Mouse (Mus musculus) lung, postnatal 0 days (tissue): Measurements from ENCODE around the gene Dcps. TPM values are rescaled to one million over a fixed set of nuclear protein-coding genes. Genes with fewer than 3 reads are reported as not detected.
A peak's percentile ranks its signal among the peaks of the same experiment; 100 is the strongest.

Source experiments
- ATAC-seq: fragments of 200-750 bp; cut with Nextera tagmentation; 2 replicates; pipeline ENCODE4 v1.8.0; 2017; ENCODE audit warnings: moderate library complexity
- DNase-seq: peaks from one replicate; pipeline ENCODE4 v3.0.0-alpha.2; 2016; ENCODE audit warnings: low spot score
- H3K27ac ChIP-seq: fragments of 300-500 bp; sonication (generic); 2 replicates; pipeline ENCODE4 v1.5.1; 2014; ENCODE audit warnings: antibody characterized with exemption, mild to moderate bottlenecking, low read length, mixed read lengths
- H3K27me3 ChIP-seq: fragments of 300-500 bp; sonication (generic); replicated peaks from 2 replicates; pipeline ENCODE4 v1.6.1; 2014; ENCODE audit warnings: low read length, mixed read lengths; ENCODE audit not compliant: insufficient read depth
- H3K36me3 ChIP-seq: fragments of 300-500 bp; sonication (generic); 2 replicates; pipeline ENCODE4 v1.6.1; 2014; ENCODE audit warnings: low read length, mixed read lengths; ENCODE audit not compliant: insufficient read depth
- H3K4me1 ChIP-seq: fragments of 300-500 bp; sonication (generic); 2 replicates; pipeline ENCODE4 v1.6.1; 2014; ENCODE audit warnings: antibody characterized with exemption, low read depth, low read length, mixed read lengths; ENCODE audit not compliant: insufficient read depth
- H3K4me2 ChIP-seq: fragments of 300-500 bp; sonication (generic); replicated peaks from 2 replicates; pipeline ENCODE4 v1.6.1; 2014; ENCODE audit warnings: low read depth, mild to moderate bottlenecking, low read length, moderate library complexity, mixed read lengths
- H3K4me3 ChIP-seq: fragments of 300-500 bp; sonication (generic); 2 replicates; pipeline ENCODE4 v1.5.1; 2014; ENCODE audit warnings: low read depth, low read length
- H3K9ac ChIP-seq: fragments of 300-500 bp; sonication (generic); replicated peaks from 2 replicates; pipeline ENCODE4 v1.6.1; 2014; ENCODE audit warnings: low read depth, mild to moderate bottlenecking
- H3K9me3 ChIP-seq: fragments of 300-500 bp; sonication (generic); 2 replicates; pipeline ENCODE4 v1.6.1; 2016; ENCODE audit warnings: low read length, mixed read lengths
- CTCF ChIP-seq: IDR thresholded peaks from 2 replicates; pipeline ENCODE4 v1.5.1; 2016; ENCODE audit warnings: antibody characterized with exemption, mild to moderate bottlenecking
- EP300 ChIP-seq: IDR thresholded peaks from 2 replicates; pipeline ENCODE4 v1.6.1; 2016; ENCODE audit warnings: antibody characterized with exemption, mild to moderate bottlenecking, control low read depth
- WGBS: fragments of 180-500 bp; shearing (Covaris S2); extraction: QIAGEN DNeasy Blood & Tissue Kit; methylation state at CpG from one replicate; pipeline ENCODE4 v1.1.7; 2014; 5-methylcytosine and 5-hydroxymethylcytosine counted together
- polyA plus RNA-seq: library from polyadenylated mRNA; unstranded; fragments of >200 nt; fragmentation: Nextera tagmentation; extraction: Ambion mirVana; gene quantifications from 2 replicates; pipeline ENCODE4 v1.2.1, GENCODE M21; 2015

Gene Dcps
- polyA plus RNA-seq, 1 experiment from 2014 or later: 39.4 TPM

- ATAC-seq (no peak), DNase-seq (no peak)
- no peaks in the 10 kb centered on the region for H3K9me3 ChIP-seq
- no peak overlapping the region for H3K4me2 ChIP-seq
- TF ChIP-seq CTCF: no peak
- no peak for TF ChIP-seq EP300
- peaks cover 28% of the 10 kb centered on the region for H3K4me1 ChIP-seq
- H3K27ac ChIP-seq: peak overlapping the region; percentile 86
- H3K36me3 ChIP-seq: no peaks in the 10 kb centered on the region; the same call in 1 of the 2 replicates
- no peak overlapping the region for H3K9ac ChIP-seq
- no peaks in the 10 kb centered on the region for H3K27me3 ChIP-seq
- no peak overlapping the region for H3K4me3 ChIP-seq
- WGBS: 70% methylated on average over 5 of the region's 5 CpGs
These were observed 53.2 kb downstream of the Dcps start for GRCm38 (mm10) chr9:35122551-35123266.

- peaks cover 18% of the 10 kb centered on the region for H3K4me1 ChIP-seq
- no peaks in the 10 kb centered on the region for H3K27me3 ChIP-seq
- H3K9ac ChIP-seq: no peak within 1 kb of the TSS
- H3K27ac ChIP-seq: peak within 1 kb of the TSS; percentile 93
- DNase-seq: no peak
- 80% methylated on average over 6 of the region's 6 CpGs for WGBS
- no peak for TF ChIP-seq EP300
- no peak for TF ChIP-seq CTCF
- H3K4me2 ChIP-seq: no peak within 1 kb of the TSS
- H3K9me3 ChIP-seq: no peaks in the 10 kb centered on the region
- H3K4me3 ChIP-seq: no peak within 1 kb of the TSS
- H3K36me3 ChIP-seq: no peaks in the 10 kb centered on the region
- no peak for ATAC-seq
These were observed 56.7 kb downstream of the Dcps start, which contains the start of gene St3gal4 for GRCm38 (mm10) chr9:35119168-35119567. Gene St3gal4, minus strand, starts transcription at chr9:35119268.

GRCm38 (mm10) chr9:35118563-35118962, 57.3 kb downstream of the Dcps start:
- H3K4me2 ChIP-seq: no peak overlapping the region

GRCm38 (mm10) chr9:35117384-35118295, 58.2 kb downstream of the Dcps start:
- peaks cover 7% of the 10 kb centered on the region for H3K4me1 ChIP-seq
- DNase-seq (peak; percentile 72), ATAC-seq (peak; percentile 39)
- peak overlapping the region; percentile 93 for H3K27ac ChIP-seq
- TF ChIP-seq CTCF: no peak
- peak; percentile 41; the same call in 1 of the 2 replicates for TF ChIP-seq EP300
- no peaks in the 10 kb centered on the region for H3K9me3 ChIP-seq
- WGBS: 16% methylated on average over 15 of the region's 15 CpGs
- peak overlapping the region; percentile 83 for H3K4me2 ChIP-seq
- peak overlapping the region; percentile 71 for H3K9ac ChIP-seq
- H3K36me3 ChIP-seq: no peaks in the 10 kb centered on the region
- no peaks in the 10 kb centered on the region for H3K27me3 ChIP-seq
- H3K4me3 ChIP-seq: peak overlapping the region; percentile 63

More at GRCm38 (mm10) chr9:35118563-35118962, 57.3 kb downstream of the Dcps start:
- H3K9me3 ChIP-seq: no peaks in the 10 kb centered on the region
- no peaks in the 10 kb centered on the region for H3K36me3 ChIP-seq
- peaks cover 13% of the 10 kb centered on the region for H3K4me1 ChIP-seq
- no peaks in the 10 kb centered on the region for H3K27me3 ChIP-seq
- no peak for DNase-seq
- no peak for ATAC-seq
- no peak overlapping the region for H3K9ac ChIP-seq
- H3K4me3 ChIP-seq: no peak overlapping the region
- no peak overlapping the region; the same call in 1 of the 2 replicates for H3K27ac ChIP-seq
- WGBS: 87% methylated on average over 2 of the region's 2 CpGs
- no peak for TF ChIP-seq EP300
- no peak for TF ChIP-seq CTCF

- H3K27ac ChIP-seq: peak overlapping the region; percentile 93
- peak; percentile 87 for ATAC-seq
- no peaks in the 10 kb centered on the region for H3K27me3 ChIP-seq
- peaks cover 5% of the 10 kb centered on the region; the same call in 1 of the 2 replicates for H3K4me1 ChIP-seq
- H3K9me3 ChIP-seq: no peaks in the 10 kb centered on the region
- DNase-seq: peak; percentile 94
- 5% methylated on average over 50 of the region's 84 CpGs for WGBS
- TF ChIP-seq EP300 (no peak; the same call in 1 of the 2 replicates), CTCF (0 out of 2 replicates have a peak, but pooled peaks have one; percentile 20)
- peak overlapping the region; percentile 83 for H3K4me2 ChIP-seq
- H3K9ac ChIP-seq: peak overlapping the region; percentile 71
- no peaks in the 10 kb centered on the region for H3K36me3 ChIP-seq
- peak overlapping the region; percentile 63 for H3K4me3 ChIP-seq
These were observed 59.2 kb downstream of the Dcps start for GRCm38 (mm10) chr9:35116391-35117381.
